Mouse (Mus musculus) limb, embryonic 14.5 days (tissue): ENCODE data around the gene Tmem109. TPM values are rescaled to one million over a fixed set of nuclear protein-coding genes. Genes with fewer than 3 reads are reported as not detected.

Experiments
- ATAC-seq: fragments of 200-750 bp; cut with Nextera tagmentation; 2 replicates; pipeline ENCODE4 v1.8.0; 2017; ENCODE audit warnings: low read depth, moderate number of reproducible peaks, moderate TSS enrichment; ENCODE audit not compliant: low FRiP score
- DNase-seq: peaks from one replicate; pipeline ENCODE4 v3.0.0-alpha.2; 2015; ENCODE audit warnings: low spot score
- H3K27ac ChIP-seq: fragments of 300-500 bp; sonication (generic); replicated peaks from 2 replicates; pipeline ENCODE4 v1.5.1; 2014; ENCODE audit warnings: low read depth, mild to moderate bottlenecking, low read length, moderate library complexity, mixed read lengths
- H3K27me3 ChIP-seq: fragments of 300-500 bp; sonication (generic); 2 replicates; pipeline ENCODE4 v1.6.1; 2014; ENCODE audit warnings: low read length, mixed read lengths; ENCODE audit not compliant: control insufficient read depth, insufficient read depth
- H3K36me3 ChIP-seq: fragments of 300-500 bp; sonication (generic); 2 replicates; pipeline ENCODE4 v1.6.1; 2014; ENCODE audit warnings: mild to moderate bottlenecking, low read length, moderate library complexity, mixed read lengths; ENCODE audit not compliant: control insufficient read depth, insufficient read depth
- H3K4me1 ChIP-seq: fragments of 300-500 bp; sonication (generic); 2 replicates; pipeline ENCODE4 v1.6.1; 2014; ENCODE audit warnings: antibody characterized with exemption, low read length, mixed read lengths; ENCODE audit not compliant: control insufficient read depth, insufficient read depth
- H3K4me2 ChIP-seq: fragments of 300-500 bp; sonication (generic); replicated peaks from 2 replicates; pipeline ENCODE4 v1.6.1; 2014; ENCODE audit warnings: low read depth, mild to moderate bottlenecking, low read length, moderate library complexity; ENCODE audit not compliant: severe bottlenecking
- H3K4me3 ChIP-seq: fragments of 300-500 bp; sonication (generic); replicated peaks from 2 replicates; pipeline ENCODE4 v1.5.1; 2014; ENCODE audit warnings: low read length
- H3K9ac ChIP-seq: fragments of 300-500 bp; sonication (generic); 2 replicates; pipeline ENCODE4 v1.6.1; 2014; ENCODE audit warnings: mild to moderate bottlenecking, low read depth, low read length, moderate library complexity; ENCODE audit not compliant: severe bottlenecking
- H3K9me3 ChIP-seq: fragments of 300-500 bp; sonication (generic); 2 replicates; pipeline ENCODE4 v1.6.1; 2016; ENCODE audit warnings: low read length; ENCODE audit not compliant: control insufficient read depth
- POLR2A ChIP-seq: fragments of 200-500 bp; IDR thresholded peaks from 2 replicates; pipeline ENCODE4 v1.8.0; 2012; ENCODE audit warnings: inconsistent platforms, mild to moderate bottlenecking, moderate library complexity, borderline replicate concordance; ENCODE audit not compliant: insufficient read depth, insufficient read length; ENCODE audit errors: extremely low read depth
- WGBS: fragments of 180-500 bp; shearing (Covaris S2); extraction: QIAGEN DNeasy Blood & Tissue Kit; methylation state at CpG from one replicate; pipeline ENCODE4 v1.1.7; 2014; 5-methylcytosine and 5-hydroxymethylcytosine counted together
- polyA plus RNA-seq, 2 experiments: library from polyadenylated mRNA; depleted of rRNA in 1 of 2; stranded (reverse) in 1 of 2; unstranded in 1 of 2; fragments of >200 nt; fragmentation: Nextera tagmentation in 1 of 2; extraction: Ambion mirVana in 1 of 2; gene quantifications; 2 replicates each; pipeline versions ENCODE4 v1.2.1 to v1.2.3; 2012 to 2014

Gene Tmem109
- polyA plus RNA-seq, 2 experiments = 106 to 128 TPM

DNA sequence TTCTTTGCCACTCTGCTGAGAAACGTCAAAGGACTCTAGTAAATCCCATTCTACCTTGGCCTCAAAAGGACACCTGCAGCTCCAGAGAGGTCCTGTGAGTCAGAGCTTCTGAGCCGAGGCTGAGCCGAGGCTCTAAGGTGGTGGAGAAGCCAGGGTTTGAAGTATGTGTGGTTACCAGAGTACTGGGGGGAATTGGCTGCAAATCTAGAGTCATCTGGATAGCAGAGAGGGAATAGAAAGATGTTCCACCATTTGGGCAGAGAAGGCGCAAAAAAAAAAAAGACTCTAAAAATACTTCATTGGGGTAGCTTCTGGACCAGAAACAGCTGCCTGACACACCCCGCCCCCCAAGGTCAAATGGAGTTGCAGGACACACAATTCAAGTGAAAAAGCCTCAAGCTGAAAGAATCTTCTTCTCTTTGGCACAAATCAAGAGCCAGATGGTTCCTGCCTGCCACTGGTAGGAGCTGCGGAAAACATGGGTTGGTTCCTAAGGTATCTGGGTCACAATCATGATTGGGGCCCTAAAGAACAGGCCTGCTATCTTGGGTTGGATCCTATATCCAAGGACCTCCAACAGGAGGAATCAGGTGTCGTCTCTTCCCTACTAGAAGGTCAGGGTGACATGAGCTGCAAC lies 3.5 kb downstream of the Tmem109 start:
- Histone ChIP-seq H3K27ac (no peak overlapping the region), H3K27me3 (no peaks in the 10 kb centered on the region), H3K9ac (no peak overlapping the region), H3K36me3 (peaks cover 15% of the 10 kb centered on the region), H3K4me3 (no peak overlapping the region), H3K4me2 (no peak overlapping the region), H3K9me3 (no peaks in the 10 kb centered on the region), H3K4me1 (peaks cover 13% of the 10 kb centered on the region)
- 88% methylated on average over 7 of the region's 7 CpGs for WGBS
- no peak for TF ChIP-seq POLR2A
- ATAC-seq (no peak), DNase-seq (no peak)

DNA sequence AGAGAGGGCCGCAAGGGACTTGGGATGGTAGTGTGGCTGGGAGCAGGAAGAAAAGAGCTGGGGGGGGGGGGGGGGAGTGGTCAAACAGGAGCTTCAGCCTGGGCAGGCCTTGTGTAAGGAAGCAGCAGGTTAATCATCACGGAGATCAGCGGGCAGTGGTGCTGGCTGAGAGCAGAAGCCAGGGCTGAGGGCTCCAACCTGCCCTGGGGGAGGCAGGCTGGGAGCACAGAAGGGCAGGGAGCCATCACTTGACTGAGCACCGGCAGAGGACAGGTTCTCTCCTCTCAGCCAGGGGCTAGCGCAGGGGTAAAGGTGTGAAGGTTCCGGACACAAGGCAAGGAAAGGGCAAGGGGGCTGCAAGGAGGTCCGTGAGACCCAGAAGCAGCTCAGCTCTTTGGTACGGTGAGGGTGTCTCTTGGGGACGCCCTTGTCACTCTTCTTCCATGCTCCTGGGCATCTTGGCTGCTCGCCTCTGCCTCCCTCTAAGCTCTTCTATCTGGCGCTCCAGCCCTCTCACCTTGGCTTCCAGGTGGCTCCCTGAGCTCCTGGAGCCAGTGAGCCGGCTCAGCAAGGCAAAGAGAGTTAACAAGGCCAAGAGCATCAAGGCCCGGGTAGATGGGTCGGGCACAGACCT lies 10.4 kb downstream of the Tmem109 start:
- Histone ChIP-seq H3K4me1 (peaks cover 24% of the 10 kb centered on the region), H3K36me3 (peaks cover 42% of the 10 kb centered on the region), H3K4me3 (no peak overlapping the region), H3K9ac (no peak overlapping the region), H3K4me2 (no peak overlapping the region), H3K27ac (no peak overlapping the region), H3K9me3 (no peaks in the 10 kb centered on the region), H3K27me3 (no peaks in the 10 kb centered on the region)
- 82% methylated on average over 14 of the region's 14 CpGs for WGBS
- ATAC-seq (no peak), DNase-seq (no peak)
- TF ChIP-seq POLR2A = no peak

DNA sequence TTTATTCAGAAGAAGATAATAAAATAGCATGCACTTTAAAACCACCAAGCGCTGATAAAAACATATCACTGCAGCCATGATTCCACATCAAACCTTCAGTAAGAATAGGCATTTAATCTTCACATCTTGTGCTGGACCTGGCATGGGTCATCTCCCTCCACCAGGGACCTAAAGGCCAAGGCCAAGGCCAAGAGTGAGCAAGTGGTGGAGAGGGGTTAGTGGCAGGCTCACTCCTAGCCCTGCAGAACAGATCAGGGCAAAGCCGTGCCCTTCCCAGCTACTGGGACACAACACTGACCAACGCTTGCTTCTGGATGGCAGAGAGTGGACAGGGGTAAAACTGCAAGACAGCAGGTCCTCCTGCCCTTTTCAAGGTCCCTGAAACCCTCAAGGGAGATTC lies 11.1 kb downstream of the Tmem109 start:
- H3K36me3 ChIP-seq = peaks cover 48% of the 10 kb centered on the region
- peaks cover 24% of the 10 kb centered on the region for H3K4me1 ChIP-seq
- peak overlapping the region; percentile 85 for H3K27ac ChIP-seq
- no peak overlapping the region for H3K9ac ChIP-seq
- no peak overlapping the region for H3K4me3 ChIP-seq
- no peaks in the 10 kb centered on the region for H3K9me3 ChIP-seq
- ATAC-seq = no peak
- 91% methylated on average over 3 of the region's 3 CpGs for WGBS
- no peak for TF ChIP-seq POLR2A
- no peak overlapping the region for H3K4me2 ChIP-seq
- no peaks in the 10 kb centered on the region for H3K27me3 ChIP-seq
- no peak for DNase-seq

DNA sequence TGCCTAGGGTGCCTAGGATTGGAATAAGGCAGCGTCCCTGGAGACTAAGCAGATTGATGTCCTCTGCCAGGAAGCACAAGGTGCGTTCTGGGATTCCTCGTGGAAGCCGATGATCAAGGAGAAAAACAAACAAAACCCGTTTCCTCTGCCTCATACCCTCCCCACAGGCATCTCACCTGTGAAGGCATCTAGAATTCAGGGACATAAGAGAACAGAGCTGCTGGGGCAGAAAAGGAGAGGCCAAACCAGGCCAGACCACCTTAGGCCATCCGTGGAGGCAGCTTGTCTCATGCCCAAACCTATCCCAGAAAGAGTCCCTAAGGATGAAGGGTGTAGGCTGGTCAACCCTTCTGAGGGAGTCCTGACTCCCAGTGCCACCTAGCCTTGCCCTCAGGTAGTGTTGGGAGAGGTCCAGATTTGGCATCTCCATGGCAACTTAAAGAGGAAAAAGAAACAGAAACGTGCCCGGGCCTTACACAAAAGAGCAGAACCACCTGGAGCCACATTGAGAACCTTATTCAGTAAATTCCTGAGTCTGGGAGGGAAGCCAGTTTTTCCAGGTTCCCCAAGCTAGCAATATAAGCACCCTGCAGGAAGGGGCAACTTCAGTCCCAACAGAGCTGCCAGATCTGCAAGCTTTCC lies 11.8 kb downstream of the Tmem109 start, which contains the start of gene Tmem132a:
Gene Tmem132a, minus strand, starts transcription at position 55 of the 642 bp plus-strand sequence.
- ATAC-seq = peak; percentile 40
- no peaks in the 10 kb centered on the region for H3K9me3 ChIP-seq
- 4% methylated on average over 8 of the region's 8 CpGs for WGBS
- H3K9ac ChIP-seq = peak within 1 kb of the TSS; percentile 94
- peak within 1 kb of the TSS; percentile 89 for H3K4me3 ChIP-seq
- TF ChIP-seq POLR2A = no peak
- peaks cover 55% of the 10 kb centered on the region for H3K36me3 ChIP-seq
- peaks cover 24% of the 10 kb centered on the region for H3K4me1 ChIP-seq
- peak within 1 kb of the TSS; percentile 84 for H3K4me2 ChIP-seq
- DNase-seq = peak; percentile 70
- peak within 1 kb of the TSS; percentile 85 for H3K27ac ChIP-seq
- H3K27me3 ChIP-seq = no peaks in the 10 kb centered on the region

DNA sequence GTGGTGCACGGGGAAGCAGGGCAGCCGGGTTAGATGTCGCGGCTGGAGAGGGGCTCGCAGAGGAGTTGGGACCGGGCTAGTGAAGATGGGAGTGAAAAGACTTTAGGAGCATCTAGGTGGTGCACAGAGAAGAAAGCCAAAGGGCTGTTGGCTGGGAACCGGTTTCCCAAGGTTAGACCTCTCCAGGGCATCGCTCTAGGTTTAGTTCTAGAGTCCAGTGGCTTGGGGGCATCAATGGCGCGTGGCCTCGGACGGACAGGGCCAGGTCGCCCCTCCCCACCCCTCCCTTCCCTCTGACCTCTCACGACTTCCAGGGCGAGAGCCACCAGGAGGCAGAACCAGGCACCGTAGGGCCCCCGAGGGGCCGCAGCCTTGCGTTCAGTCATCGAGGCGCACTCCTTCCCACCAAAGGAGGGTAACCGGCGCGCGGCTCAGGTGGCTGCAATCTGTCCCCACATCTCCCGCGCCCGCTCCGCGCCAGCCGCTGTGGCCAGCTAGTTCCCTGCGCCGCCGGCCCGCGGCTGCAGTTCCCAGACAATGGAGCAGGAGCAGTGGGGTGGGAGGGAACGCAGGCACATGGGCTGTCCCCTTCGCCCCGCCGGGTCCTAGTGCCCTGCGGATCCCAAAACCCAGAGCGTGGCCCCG lies 12.4 kb downstream of the Tmem109 start:
- Histone ChIP-seq H3K27me3 (no peaks in the 10 kb centered on the region), H3K4me2 (peak overlapping the region; percentile 84), H3K4me3 (peak overlapping the region; percentile 89), H3K9ac (peak overlapping the region; percentile 94), H3K36me3 (peaks cover 60% of the 10 kb centered on the region), H3K9me3 (no peaks in the 10 kb centered on the region), H3K27ac (peak overlapping the region; percentile 85), H3K4me1 (peaks cover 24% of the 10 kb centered on the region)
- ATAC-seq = peak; percentile 91
- TF ChIP-seq POLR2A = peak; percentile 96; the same call in 1 of the 2 replicates
- DNase-seq = peak; percentile 78
- WGBS = 2% methylated on average over 40 of the region's 43 CpGs
